Mouse (Mus musculus) mature B cell (primary cell): Measurements from ENCODE around the gene Car12.

Experiments used
- in situ Hi-C: fragments of 300-500 bp; cut with MboI; formaldehyde crosslinking; loops from 2 replicates; pipeline ENCODE4 v1.14.3; 2019

Car12 gene

DNA sequence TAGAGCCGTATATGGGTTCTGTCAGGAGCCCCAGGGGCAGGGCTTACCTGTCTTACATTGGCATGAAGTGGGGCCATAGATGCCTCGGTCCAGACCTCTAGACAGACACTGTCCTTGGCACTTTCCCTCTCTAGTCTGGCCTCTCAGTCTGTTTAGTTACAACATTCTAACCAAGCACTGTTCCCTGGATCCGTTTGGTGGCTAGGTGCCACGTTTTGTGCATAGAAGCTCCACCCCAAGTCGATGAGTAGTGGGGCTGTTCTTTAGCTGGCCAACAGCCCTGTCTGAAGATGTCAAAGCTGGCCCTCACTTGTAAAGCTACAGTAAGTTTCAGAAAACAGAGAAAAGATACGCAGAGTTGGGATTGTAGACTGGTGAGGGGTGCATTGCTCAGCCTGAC is 2.9 kb upstream of the Car12 start:
- in situ Hi-C loops: no loop called here

DNA sequence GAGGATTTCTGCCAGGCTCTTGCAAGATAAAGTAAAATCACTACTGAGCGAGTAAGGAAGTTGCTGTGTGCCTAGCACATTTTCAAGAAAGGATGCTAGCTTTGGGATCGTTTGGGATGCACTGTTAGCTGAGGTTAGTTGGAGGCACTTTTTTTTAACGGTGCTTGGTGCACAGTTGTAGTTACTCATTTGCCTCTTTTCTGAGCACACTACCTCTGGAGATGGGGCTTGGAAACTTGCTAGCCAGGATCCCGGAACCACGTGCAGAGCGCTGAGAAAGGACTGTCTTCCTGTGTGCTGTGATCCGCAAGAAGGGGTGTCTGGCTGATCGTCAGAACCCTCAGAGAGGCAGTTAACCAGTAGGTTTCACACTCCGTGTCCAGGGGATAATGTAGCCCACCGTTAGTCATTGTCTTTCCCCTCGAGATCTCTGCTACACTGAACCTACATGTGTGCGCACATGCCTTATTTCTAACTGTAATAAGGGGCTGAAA is 583 bp downstream of the Car12 start:
- in situ Hi-C loops: no loop called here

DNA sequence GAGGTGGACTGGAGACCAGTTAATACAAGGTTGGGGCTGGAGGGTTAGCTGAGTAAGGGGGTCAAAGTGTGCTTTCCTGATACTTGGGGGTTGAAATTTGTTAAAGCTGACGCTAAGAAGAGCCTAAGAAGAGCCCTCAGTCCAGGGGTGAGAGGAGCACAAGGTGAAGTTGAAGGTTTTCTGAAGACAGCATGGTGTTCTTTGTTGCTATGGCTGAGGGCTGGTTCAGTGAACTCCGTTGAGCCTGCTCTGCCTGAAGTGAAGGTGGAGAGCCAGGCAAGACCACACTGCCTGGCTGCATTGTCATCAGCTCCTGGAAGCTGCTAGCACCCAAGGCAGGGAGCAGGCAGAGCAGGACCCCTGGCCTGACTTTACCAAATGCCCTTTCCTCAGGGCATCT is 1.9 kb downstream of the Car12 start:
- in situ Hi-C loops: no loop called here

DNA sequence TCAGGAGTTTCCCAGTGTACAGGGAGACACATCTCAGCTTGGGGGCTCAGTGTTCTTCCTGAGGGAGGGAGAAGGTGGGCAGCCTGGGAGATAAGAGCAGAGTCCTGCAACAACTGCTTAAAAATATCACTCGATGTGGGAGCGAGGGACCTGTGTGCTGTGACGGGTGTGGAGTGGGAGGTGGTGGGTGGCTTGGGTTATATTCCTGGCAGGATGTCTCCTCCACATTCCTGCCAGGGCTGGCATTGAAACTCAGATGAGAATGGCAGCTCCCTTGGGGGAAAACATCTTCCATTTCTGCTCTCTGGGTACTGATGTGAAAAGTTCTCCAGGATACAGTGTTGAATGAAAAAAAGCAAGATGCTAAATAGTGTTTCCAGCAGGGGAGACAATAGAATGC is 3.0 kb downstream of the Car12 start:
- in situ Hi-C loops: no loop called here

DNA sequence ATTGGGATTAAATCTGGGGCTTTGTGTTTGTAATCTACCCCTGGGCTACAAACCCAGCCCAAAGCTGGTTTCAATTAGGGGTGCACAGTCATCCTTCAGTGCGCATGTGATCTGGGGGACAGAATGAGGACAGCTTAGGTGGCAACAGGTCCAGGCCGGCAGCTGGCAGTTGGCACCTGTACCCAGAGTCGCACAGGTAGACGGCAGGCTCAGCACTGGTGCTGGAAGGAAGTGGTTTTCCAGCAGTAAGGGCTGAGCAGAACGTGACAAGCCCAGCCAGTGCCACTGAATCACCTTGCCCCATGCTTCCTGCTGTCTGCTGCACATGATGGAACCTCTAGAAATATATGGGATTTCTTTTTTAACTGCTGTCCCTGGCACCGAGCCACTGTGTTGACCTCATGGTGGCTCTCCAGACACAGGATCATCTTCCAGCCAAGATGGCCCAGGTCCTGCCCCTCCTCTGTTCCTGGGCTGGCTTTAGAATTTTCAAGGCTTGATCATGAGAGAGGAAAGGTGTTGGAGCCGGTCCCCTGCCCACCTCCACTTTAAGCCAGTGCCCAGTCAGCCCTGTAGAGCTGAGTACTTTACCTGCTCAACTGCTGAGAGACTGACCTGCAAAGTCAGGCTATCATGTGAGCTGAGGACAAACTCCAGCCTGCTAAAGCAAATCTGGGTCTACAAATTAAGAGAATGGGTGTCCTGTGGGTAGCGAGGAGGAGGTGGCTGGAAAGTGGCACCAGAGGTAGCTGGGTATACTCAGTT is 7.4 kb downstream of the Car12 start:
- in situ Hi-C loops: no loop called here

DNA sequence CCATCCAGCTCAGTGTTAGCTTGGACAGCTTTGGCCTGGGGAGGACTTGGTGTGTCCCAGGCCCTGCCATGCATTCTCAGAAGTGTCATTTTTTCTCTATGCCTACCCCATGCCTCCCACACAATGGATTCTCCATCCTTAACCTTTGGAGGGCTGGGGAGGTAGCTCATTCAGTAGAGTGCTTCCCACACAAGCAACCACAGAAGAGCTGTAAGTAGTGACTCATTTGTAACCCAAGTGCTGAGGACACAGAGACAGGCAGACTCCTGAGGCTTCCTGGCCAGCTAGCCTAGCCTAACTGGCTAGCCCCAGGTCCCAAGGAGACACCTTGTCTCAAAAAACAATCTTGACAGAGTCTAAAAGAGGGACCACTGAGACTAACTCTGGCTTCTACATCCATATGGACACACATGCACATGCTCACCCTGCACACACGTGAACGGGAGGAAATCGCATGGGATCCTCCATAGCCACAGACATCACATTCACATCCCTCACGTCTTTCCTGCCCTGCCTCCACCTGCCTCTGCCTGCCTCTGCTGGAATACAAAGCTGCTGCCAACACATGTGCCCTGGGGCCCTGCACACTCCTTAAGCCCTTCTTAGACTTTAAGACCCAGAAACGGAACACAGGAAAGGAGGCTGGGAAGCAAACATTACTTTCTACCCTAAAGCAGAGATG is 8.8 kb downstream of the Car12 start:
- in situ Hi-C loops: no loop called here

DNA sequence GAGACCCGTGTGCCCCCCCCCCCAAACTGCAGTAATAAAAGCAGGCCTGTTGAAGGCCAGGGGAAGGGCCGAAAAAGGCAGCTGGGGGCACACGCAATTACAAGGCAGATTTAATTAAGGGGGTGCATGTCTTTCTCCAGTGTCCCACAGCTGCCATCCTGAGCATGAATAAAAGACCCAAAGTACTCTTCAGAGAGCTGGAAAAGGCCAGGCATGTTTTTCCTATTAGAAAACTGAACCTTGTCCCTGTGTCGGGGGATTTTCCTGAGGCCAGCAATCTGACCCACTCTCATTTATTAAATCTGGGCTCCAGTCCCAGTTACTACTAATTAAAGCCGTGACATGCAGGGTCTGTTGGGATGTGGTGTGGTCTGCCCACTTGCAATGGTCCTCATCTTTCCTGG is 9.4 kb downstream of the Car12 start:
- in situ Hi-C loops: no loop called here

DNA sequence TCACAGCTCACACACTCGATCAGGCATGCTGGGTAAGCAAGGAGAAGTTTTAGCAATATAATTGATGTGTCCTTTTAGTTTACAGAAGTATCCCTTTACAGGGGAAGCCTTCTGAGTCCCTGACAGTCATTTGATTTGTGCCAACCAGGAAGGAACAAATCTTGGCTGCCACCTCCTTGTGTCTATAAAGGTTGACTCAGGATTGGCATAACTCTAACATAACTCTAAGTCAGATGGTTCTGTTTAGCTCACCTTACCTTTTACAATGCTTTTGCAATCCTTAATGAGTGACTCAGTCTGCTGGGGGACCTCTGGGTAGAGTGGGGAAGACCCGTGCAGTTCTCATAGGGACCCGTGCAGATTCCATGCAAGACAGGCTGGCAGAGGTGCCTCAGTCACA is 12.1 kb downstream of the Car12 start:
- in situ Hi-C loops: no loop called here

DNA sequence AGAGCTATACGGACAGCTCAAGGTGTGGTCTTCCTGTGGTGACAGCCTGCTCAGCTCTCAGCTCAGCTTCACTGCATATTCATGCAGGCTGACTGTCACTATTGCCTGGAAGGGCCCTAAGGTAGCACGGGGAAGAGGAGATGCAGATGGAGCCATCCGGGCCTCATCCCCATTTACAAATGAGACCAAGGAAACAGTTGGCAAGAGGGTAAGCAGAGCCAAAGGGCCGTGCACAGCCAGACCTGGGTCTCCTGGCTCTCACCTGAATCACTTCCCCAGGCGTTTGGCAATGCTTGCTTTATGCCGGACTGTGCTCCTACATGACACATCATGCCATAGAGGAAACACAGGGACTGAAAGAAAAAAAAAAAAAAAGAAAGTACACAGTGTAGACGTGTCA is 13.8 kb downstream of the Car12 start:
- in situ Hi-C loops: no loop called here

DNA sequence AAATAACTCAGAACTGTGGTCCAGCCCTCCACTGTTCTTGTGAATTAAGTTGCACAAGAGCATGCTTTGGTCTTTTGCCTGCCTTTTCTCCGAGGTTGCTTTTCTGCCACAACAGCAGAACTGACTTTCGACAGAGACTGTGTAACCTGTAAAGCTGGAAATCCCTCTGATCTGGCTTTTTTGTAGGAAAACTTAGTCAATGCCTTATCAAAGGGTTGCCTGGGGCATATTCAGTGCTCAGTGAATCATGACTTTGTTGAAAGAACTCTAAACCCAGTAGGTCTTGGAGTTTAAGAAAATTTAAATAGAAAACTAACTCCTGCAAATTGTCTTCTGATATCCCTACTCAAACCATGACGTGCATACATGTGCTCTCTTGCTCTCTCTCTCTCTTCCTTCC is 17.1 kb downstream of the Car12 start:
- in situ Hi-C loops: no loop called here

DNA sequence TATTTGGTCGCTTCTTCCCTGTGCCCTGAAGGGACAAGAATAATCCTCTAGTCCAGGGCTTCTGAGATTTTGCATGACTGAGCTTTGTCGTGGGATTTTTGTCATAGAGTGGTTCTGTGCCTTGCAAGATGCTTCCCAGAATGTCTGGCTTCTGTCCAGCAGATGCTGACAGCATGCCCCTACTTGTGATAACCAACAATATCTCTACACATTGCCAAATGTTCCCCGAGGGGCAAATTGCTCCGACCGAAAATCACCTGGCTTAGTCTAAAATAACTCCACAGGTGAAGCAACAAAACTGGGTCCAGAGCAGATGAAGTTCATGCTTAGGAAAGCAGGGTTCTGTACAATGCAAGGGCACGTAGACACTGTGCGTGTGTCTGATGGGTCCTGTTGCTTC is 17.8 kb downstream of the Car12 start:
- in situ Hi-C loops: no loop called here

DNA sequence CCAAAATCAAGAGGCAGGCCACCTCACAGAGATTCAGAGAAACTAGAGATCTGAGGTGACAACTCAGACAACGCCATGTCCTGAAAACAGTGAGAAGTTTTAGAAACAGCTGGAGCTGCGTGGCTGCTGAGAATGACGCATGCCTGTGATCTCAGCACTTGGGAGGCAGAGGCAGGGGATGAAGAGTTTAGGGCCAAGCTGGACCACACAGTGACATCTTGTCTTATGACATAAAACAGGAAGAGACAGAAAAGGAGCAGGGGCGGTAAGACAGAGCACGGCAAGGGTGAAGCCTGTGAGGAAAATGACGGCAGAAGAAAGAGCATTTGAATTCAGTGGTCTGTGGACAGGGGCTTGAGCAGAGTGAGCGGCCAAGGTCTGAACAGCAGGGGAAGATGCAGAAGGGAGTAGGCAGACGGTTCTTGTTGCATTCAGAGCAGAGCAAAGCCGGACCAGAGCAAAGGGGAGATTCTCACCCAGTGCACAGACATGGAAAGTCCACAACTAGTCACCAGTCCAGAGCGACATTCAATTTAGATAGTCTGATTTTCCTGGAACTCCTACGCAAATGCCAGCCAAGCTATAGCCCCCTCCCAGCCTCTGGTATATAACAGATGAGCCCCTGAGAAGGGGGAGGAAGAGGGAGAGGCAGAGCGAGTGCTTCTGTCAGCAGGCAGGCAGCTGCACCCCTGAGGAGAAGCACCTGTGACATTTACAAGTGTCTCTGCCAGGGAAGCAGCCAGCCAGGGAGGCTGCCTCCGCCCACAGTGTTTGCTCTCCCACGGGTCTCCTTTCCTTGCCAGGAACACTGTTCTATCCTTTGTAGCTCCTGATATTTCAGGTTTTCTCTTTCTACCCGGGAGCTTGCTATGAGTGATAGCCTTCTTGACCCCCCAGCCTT is 19.6 kb downstream of the Car12 start:
- in situ Hi-C loops: no loop called here

DNA sequence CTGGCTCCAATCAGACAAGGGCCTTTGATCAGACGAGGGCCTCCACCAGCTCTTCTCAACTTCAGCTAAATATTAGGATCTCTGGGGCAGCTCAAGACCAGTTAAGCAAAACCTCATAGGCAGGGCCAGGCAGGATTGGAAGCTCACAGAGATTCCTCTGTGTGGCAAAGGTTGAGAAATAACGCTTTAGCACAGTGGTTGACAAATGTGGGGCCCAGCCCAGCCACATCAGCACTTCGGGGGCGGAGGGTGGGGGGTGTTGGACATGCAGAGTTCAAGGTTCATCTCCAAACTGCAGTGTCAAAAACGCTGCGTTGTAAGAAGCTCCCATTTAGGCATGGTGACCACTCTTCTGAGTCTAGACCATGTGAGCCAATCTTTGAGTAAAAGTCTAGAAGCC is 21.1 kb downstream of the Car12 start:
- in situ Hi-C loops: no loop called here

DNA sequence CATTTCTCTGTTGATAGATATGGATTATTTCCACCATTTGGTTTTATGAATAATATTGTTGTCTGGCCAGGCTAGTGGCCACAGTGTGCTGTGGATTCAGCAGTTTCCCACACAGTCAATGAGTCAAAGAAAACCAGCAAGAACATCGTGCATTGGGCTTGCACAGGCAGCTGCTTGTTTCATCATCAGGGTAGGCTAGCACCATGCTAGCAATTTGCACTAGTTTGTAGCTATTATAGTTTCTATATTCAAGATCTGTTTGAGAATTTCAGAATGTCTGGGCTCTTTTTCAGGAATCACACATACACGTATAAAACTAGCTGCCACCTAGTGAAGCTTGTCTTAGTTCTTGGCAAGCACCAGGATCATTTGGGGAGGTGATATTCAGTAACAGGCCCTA is 21.6 kb downstream of the Car12 start:
- in situ Hi-C loops: no loop called here

DNA sequence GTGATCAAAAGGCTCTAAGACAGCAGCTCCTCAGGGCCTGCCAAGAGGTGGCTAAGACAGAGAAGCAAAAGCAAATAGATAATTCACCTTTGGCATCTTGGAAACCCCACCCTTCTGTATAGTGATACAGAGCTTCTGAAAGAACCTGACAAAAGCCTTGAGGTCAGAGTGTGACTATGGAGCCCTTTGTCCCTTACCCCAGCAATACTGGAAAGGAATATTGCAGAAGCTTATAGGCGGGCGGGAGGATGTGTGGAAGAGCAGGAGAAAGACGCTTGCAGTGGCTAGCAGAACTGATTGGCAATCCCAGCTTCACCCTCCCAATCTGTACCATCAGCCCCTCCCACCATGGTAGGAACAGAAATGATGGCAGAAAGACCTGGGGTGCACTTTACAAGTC is 22.5 kb downstream of the Car12 start:
- in situ Hi-C loops: no loop called here

DNA sequence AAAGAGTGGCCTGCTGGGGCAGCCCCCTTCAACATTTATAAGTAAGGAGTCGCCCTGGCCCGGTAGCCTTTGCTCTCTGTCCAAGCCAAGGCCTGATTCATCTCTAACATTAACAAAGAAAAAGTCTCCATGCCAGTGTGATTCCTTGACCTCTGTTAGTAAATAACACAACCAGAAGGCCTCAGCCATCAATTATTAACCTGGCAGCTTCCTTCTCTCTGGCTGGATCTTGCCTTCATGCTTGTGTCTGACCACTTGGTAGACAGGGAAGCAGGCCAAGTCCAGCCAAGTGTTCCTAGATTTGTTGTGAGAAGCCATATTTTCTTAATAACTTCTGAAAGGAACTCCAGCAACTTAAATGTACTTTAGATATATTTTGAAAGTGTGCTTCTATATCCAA is 23.1 kb downstream of the Car12 start:
- in situ Hi-C loops: no loop called here

DNA sequence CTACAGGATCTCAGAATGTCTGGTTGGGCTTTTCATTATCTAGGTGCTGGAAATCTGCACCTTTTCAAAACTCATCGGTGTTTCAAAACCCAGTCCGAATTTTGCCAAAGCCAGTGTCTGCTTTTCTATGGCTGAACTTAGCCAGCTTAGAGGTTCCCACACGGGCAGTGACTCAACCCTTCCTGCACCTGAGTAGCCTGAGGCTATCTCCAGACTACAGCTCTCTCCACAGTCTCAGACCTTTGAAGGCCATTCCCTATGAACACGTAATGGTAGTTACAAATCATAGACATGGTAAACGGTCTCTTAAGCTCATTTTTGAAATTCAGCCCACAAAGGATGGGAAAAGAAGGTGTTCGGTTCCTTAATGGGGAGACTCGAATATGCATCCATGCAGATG is 26.0 kb downstream of the Car12 start:
- in situ Hi-C loops: no loop called here

DNA sequence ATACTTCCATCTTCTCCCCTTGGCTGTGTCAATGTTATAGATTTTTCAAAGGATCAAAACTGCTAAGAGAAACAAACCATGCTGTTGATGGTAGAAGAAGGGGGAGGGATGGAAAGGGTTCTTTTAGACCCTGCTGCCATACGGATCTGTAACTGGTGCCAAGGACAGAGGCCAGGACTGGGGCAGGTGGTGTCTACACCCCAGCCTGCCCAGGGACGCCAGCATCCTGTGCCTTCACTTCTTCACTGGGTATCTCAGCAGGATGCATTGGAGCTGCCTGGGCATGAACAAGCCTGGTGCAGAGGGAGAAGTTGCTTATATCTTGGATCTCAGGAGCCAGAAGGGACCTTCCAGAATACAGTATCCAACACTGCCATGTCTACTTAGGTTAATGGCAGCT is 31.0 kb downstream of the Car12 start:
- in situ Hi-C loops: no loop called here

DNA sequence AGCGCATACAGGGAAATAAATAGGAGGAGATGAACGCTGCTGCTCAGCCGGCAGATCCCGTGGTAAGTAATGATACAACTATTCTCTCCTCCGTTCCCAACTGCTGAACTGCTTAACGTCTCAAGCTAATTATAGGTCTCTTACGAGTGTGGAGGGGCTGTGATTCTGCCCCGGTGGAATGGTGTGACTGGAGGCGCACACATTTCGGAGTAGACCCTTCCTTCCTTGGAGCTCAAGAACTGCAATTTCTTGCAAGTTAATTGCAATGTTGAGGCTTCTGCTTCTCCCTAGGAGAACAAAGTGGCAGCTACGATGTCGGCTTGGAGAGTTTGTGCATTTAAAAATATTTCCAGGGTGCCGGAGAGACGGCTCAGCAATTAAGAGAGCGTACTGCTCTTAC is 34.9 kb downstream of the Car12 start:
- in situ Hi-C loops: no loop called here

DNA sequence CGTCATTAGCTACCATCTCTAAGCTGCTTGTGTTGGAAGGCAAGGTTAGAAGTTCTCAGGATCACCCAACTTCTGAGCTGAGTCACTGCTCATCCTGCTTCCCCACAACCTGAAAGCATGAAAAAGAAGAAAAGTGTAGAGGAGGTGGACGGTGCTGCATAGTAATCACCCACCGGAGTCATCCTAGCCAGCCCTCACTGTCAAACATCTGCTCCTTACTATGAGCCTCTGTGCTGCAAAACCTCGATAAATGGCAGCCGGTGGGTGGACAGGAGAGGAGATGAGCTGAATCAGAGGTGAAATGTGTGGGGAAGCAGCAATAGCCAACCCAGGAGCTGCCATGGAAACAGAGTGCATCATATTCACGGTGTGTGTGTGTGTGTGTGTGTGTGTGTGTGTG is 39.4 kb downstream of the Car12 start:
- in situ Hi-C loops: no loop called here

DNA sequence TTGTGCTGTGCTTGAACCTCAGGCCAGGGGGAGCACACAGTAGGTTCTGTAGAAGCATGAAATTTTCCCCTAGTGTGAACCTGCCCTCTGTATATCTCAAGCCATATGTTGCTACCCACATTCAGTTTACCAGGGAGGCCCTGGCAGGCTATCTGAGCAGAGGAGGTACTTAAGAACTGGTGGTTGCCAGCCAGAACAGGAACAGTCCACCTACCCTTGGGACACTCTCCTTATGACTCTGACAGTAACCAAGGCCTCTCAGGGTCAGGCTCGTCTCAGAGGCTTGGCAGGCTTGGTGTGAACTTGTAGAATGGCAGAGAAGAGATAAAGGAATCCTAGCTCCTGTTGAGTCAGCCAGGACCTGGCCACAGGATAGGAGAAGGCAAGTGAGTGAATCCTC is 47.5 kb downstream of the Car12 start:
- in situ Hi-C loops: no loop called here

DNA sequence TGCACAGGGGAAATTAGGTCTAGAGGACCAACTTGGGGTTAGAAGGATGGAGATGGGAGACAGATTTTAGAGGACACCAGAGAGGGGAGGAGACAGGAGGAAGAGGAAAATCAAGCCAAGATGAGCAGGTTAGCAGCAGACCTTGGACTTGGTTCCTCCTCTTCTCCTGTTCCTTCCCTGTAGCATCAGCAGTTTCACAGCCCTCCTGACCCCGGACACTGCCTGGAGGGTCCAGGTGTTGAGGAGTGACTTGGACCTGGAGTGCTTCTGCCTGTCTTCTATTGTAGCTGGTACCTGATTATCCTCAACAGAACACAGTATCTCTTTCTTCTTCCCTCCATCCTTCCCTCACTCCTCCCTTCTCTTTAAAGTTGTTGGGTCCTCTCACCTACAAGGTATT is 55.2 kb downstream of the Car12 start:
- in situ Hi-C loops: no loop called here

DNA sequence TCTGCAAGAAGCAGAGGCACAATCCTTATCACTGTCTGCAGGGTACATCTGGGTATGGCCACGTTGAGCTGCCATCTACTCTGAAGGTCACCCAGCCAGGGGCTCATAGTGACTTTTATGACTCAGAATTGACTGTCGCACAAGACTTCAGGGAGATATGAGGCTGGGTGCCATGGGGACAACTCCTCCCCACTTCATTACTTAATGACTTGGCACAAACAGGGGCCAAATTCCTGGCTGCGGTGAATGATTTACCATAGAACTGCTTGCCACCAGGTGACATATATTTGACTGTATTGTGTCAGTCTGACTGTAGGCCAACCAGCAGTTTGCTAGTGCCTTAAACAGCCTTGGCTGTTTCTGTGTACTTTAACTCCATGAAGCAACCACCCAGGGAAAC is 55.8 kb downstream of the Car12 start:
- in situ Hi-C loops: no loop called here
